Mouse (Mus musculus): ENCODE measurements around the gene Cct7. TPM values are rescaled to one million over a fixed set of nuclear protein-coding genes. Genes with fewer than 3 reads are reported as not detected.

Gene Cct7
- total and polyA plus RNA-seq, 3 experiments, result 81.3 to 294 (median 241) TPM

DNA sequence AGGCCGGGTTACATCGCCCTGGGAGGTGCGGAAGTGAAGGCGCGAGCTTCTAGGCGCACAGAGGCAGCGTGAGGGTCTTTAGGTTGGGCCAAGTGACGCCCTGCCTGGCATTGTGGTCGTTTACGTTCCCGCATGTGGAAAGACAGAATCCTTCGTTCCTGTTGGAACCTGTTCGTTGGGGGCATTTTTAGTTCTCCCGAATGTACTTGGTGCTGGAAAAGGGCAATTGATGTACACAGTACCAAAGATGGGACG lies 1.0 kb downstream of the Cct7 start:
- DNase-seq, result no peak

DNA sequence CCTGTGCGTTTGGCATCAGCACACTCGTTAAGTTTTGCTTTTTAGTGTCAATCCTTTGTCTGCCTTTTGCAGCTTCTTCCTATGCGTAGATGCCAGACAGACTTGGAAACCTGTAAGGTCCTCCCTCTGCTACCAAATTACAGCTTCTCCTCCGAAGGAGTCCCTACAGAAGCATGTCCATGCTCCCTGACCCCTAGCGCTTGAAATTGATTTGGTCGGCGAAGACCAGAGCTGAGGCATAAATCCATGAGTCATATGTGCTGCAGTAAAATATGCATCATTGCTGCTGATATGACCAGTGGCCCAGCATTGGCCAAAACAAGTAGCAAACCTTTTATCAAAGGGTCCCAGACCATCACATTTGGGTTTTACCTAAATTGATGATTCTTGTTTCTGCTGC lies 1.5 kb downstream of the Cct7 start:
- DNase-seq, result peak; percentile 70

DNA sequence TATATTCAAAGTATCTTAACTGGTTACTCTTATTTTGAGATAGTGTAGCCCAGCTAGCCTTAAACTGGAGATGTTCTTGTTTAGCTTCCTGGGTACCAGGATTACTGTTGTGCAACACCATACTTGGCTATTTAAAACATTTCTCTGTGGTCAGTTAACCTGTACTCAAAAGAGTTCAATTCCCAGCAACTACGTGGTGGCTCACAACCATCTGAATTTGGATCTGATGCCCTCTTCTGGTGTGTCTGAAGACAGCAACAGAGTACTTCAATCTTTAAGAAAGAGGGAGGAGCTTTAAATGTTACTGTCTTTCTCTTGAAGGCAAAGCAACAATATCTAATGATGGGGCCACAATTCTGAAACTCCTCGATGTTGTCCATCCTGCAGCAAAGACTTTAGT lies 8.3 kb downstream of the Cct7 start:
- DNase-seq, result no peak

DNA sequence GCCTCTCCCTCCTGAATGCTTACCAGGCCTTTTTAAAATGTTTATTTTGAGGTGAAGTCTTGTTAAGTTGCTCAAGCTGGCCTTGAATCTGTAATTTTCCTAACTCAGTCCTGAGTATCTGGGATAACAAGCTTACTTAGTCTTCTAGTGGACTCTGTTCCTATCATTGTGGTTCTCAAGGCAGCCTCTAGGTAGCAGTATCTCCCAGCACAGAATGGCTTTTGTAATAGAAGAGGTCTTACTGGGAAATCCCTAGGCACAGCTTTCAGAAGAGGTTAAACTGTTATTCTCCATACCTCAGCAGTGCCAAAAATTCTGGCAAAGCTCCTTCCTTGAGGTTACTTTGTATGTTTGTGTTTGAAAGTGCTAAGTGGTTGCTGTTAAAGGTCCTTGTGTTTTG lies 14.1 kb downstream of the Cct7 start:
- DNase-seq, result no peak

DNA sequence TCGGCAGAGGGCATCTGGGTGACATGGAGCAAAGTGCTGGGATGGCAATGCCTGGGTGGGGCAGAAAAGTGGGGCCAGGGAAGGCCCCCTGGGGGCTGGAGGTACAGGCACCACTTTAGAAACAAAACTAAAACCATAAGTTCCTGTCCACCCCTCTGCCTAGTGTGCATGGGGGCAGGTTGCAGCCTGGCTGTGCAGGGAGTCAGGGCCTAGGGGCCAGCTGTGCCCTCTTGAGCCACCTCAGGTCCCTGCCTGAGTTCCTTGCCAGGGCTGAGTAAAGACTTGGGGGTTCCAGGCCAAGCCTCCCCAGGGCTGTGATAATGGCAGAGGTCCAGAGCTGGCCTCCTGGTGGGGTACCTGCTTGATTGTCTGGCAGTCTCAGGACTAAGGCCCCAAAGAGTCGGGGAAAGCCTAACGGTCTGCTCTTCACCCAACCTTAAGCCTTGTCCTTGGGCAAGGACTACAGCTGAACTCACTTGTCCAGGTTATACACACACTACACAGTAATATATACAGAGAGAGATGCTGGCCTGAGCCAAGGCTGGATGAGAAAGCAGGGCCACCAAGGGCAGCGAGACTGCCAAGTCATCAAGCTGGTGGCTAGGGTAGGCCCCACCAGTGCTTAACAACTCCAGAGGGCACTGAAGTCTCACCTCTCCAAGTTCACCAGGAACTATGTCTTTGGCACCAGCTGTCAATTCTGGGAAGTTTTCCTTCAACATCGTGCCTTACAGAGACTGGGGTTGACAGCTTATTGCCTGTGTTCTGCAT lies 18.5 kb downstream of the Cct7 start:
- peak; percentile 78 for DNase-seq

DNA sequence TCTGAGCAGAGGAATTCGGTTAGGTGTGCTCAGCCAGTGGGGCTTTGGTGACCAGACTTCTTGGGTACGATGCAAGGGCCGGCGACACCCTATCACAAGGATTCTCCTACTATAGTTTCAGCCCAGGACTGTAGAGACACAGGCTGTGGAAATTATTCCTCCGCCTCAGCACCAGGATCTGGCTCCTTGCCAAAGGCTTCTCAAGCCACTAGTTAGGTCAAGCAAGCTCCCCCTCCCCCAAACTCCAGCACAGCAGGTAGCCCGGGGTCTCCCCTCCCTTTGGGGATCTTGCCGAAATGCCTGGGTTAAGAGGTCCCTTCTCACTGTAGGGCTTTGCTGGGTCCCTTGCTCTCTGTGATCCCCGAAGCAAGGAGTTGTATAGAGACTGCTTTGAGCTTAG lies 20.6 kb downstream of the Cct7 start:
- no peak for DNase-seq

DNA sequence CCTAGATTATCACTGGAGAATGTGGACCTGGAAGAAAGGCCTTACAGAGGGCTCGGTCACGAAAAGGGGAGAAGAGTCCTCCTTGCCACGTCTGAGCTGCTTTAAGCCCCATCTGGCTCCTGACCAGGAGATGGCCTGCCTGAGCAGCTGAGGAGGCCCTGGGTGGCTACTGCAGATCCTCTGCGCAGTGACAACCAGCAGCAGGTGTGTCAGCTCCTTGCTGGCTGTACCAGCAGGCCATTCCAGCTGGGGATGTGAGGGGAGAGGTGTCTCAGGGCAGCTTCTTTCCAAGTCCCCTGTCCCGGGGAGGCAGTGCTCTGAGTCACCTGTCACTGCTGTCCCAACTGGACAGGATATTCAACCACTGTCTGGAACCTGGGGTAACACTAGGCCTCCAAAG lies 21.2 kb downstream of the Cct7 start:
- no peak for DNase-seq

DNA sequence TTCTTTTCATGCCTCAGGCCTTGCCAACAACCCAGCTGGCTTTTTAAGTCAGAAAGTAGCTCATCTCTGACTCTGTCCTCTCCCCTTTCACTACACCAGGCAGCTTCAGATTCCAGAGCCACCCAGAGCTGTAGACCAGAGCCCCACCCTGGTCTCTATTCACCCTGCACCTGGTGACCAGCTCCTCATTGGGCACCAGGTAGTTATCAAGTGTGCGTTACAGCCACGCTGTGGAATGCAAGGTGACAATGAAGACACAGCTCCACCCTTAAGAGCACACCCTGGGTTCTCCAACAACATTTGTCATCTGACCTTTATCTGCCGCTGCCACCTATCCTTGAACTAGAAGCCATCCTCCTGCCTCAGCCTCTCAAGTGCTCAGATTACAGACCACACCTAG lies 24.3 kb downstream of the Cct7 start:
- DNase-seq, result no peak

DNA sequence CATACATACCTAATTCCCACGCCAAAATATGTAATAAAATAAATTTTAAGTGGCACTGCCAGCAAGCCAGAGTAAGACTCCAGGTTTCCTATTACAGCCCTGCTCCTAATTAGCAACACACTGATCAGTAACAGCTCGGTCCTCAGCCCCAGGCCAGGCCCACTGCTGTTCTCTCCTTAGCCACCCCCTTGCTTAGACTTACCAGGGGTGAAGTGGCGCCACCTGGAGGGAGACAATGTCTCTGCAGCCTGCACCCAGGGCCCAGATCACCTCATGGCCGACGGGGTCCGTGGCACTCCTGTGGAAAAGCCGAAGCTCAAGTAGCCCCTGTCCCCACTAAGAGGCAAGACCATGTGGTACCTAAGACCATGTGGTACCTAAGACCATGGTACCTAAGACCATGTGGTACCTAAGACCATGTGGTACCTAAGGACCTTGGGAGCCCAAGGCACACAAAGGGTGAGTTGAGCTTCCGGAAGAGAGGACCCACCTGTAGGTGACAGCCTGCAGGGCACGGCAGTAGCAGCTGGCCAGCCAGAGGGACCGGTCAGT lies 26.1 kb downstream of the Cct7 start:
- peak; percentile 30 for DNase-seq

DNA sequence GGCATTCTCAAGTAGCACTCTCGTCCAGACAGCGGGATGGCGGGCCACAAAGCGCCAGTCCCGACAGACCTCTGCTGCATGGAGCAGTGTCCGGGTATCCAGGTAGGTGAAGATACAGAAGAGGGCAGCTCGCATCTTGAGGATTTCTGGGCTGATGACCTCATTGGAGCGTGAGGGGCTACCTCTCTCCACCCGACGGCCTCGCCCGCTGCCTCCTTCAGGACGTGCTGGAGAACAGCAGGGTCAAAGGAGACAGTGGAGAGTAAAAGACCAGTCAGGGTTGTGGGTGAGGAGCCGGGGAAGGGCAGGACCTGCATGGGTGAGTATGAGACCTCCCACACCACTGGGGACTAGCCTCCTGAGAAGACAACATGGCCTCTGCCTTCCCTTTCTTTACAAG lies 27.1 kb downstream of the Cct7 start:
- no peak for DNase-seq

DNA sequence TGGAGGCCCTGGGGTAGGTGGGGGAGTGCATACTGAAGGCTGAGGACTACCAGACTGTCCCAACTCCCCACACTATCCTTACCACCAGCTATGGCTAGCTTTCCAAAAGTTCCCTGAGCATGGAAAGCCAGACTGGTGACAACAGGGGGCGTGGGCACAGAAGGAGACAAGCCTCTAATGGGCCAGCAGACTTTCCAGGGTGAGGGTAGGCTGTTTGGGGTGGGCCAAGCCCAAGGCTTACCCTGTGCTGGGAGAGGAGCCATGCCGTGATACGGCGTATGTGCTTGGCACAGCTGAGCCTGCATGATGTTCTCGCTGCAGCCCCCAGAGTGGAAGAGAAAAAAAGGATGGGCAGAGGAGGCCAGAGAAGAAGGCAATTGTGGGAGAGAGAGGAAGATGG lies 28.7 kb downstream of the Cct7 start:
- DNase-seq, result no peak

DNA sequence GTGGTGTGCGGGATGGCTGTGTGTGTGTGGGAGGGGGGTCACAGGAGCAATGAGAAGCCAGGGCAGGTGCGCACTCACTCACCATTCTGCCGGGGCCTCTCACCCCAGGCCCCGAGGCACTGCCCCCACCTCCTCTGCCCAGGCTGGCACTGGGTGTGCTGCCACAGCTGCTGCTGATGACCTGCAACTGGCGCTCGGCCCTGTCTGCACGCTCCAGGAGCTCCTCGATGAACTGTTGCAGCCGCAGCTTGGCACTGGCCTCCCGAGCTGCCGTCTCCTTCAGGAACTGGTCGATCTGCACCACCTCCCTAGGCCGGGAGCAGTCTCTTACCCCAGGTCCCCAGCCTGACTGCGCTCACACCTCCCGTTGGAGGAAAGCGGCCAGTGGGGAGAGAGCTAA lies 29.4 kb downstream of the Cct7 start:
- DNase-seq, result no peak

DNA sequence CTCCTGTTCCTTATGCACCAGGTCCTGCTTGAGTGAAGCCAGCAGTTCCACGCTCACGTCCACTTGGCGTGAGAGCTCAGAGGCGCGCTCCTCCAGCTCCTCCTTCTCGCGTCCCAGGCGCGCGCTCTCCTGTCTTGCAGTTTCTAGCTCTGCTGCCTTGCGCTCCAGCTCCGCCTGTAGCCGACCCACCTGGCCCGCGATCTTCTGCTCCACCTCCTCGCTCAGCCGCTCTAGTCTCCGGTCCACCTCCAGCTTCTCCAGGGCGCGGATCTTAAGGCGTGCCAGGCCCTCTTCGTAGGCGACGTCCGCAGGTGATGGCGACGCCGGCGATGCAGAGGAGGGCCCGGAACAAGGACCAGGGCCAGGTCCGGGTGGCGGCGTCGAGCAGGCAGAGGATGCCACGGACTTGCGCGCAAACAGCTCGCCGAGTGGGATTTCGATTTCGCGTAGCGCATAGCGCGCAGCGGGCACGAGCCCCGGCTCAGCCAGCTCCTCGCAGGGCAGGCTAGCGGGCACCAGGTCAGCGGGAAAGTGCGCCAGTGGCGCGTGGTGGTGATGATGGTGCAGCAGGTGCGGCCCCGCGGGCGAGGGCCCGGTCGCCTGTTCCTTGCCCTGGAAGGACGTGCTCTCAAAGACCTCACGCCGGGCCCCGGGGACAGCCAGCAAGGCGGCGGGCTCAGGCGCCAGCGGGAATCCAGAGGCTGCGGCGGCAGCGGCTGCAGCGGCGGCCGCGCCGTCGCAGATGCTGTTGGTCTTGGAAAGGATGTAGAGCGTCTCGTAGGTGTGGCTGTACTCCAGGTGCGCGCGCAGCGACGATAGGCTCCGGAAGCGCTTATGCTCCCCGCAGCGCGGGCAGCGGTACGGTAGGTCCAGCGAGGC lies 32.8 kb downstream of the Cct7 start:
- no peak for DNase-seq

DNA sequence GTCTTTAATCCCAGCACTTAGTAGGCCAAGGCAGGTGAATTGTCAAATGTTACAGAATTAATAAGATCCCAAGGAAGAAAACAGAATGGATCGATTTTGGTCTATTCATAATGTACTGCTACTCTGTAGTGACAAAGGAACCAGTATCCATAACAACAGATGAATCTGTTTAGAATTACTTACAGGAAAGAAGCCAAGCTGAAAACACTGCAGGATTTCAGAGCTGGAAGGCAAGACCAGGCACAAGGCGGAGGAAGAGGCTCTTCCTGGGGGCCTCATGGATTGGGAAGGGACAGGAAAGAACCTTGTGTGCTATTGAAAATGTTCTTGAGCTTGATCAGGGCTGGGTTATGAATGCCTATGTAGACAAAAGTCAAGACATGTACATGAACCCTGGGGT lies 34.4 kb downstream of the Cct7 start:
- DNase-seq, result no peak

DNA sequence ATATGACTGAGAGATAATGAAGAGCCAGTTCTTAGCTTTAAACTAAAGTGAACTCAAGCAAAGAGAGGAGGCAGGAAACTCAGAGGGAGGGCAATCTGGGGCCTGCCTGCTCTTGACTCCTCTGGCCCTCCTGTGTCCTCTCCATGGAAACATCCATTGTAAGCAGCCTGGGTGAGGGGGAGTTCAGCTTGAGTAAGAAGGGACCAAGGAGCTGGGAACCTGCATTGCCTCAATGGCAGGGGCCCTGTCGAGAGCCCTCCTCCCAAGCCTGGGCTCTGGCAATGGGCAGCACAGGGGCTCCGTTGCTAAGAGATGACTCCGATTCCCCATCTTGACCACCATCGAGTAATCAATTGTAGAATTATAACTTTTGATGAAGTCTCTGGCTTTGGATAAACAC lies 37.2 kb downstream of the Cct7 start:
- DNase-seq, result no peak

DNA sequence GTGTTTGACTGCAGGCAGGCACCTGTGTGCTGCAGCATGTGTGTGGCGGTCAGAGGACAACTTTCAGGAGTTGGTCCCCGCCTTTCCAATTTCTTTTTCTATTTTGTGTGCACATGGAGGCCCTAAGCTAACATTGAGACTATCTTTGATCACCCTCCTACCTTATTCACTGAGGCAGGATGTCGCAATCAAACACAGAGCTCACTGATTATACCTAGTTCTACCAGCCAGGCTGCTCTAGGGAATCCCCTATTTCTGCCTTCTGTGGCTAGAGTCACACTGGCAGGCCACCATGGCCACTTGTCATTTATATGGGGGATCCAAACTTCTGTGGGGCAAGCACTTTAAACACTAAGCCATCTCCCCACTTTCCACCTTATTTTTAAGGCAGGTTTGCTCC lies 38.4 kb downstream of the Cct7 start:
- no peak for DNase-seq

DNA sequence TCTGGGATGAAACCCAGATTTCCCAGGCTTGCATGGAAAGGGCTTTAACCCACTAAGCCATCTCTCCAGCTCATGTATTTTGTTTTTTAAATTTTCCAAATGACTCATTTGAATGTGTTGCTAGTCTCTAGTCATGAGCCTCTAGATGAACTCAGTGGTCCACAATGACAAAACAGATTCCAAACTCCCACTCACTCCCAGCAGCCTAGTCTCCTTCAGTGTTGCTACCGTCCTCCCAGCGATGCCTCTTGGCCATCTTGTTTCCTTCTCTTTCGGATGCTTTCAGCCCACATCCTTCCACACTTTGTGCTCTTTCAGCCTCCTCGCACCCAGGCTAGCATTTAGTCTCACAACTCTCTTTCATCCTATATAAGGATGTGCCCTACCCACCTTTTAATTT lies 38.9 kb downstream of the Cct7 start:
- DNase-seq, result no peak

DNA sequence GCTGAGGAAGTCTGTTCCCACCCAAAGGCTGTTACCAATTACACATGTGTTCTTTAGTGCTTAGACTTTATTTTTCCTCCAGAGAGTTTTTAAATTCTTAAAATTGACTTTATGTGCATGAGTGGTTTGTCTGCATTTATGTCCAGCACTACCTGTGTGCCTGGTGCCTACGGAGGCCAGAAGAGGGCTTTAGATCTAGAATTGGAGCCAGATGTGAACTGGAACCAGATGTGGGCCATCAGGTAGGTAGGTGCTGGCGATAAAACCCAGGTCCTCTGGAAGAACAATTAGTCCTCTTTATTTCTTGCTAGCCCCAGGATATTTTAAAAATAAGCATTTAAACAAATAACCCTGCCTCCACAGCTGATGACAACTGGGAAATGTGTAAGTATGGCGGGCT lies 40.3 kb downstream of the Cct7 start:
- DNase-seq, result no peak

DNA sequence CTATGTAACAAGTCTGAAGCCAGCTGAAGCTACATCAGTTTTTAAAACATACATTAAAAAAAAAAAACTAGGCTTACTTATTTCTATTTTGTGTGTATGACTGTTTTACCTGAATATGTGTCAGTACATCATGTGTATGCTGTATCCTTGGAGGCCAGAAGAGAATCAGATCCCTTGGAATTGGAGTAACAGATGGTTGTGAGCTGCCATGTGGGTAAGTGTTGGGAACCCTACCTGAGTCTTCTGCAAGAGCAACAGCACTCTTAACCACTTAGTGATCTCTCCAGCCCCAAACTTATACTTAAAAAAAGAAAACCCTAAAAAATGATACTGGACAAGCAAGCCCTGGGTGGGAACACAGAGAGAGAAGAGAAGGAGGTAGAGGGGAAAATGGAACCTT lies 45.7 kb downstream of the Cct7 start:
- DNase-seq, result no peak

DNA sequence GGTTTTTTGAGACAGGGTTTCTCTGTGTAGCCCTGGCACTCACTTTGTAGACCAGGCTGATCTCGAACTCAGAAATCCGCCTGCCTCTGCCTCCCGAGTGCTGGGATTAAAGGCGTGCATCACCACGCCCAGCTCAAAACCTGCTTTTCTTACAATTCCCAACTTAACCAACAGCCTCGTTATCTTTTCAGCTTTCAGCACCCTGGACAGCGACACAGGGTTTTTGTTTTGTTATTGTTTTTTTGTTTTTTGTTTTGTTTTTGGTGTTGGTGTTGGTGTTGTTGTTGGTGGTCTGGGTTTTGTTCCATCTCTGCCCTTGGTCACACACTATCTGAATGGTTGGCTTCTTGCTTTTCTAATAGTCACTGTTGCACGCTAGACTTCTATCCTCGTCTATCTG lies 46.8 kb downstream of the Cct7 start:
- no peak for DNase-seq

DNA sequence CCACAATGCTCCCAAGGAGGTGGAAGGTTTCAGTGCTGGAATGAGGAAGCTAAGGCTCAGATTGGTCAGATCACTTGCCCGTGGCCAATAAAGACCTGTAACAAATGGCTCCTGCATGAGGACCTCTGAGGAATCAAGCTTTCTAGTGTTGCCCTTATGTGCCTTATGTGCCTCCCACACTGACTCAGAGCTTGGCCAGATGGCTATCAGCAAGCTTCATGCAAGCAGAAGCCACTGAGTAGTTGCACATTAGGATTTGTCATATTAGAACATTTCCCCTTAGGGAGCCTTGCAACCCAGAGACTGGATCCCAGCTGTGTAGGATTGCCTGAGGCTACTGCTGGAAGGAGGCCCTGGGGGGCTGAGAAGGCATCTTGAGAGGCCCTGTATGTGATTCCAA lies 49.1 kb downstream of the Cct7 start:
- DNase-seq, result no peak

DNA sequence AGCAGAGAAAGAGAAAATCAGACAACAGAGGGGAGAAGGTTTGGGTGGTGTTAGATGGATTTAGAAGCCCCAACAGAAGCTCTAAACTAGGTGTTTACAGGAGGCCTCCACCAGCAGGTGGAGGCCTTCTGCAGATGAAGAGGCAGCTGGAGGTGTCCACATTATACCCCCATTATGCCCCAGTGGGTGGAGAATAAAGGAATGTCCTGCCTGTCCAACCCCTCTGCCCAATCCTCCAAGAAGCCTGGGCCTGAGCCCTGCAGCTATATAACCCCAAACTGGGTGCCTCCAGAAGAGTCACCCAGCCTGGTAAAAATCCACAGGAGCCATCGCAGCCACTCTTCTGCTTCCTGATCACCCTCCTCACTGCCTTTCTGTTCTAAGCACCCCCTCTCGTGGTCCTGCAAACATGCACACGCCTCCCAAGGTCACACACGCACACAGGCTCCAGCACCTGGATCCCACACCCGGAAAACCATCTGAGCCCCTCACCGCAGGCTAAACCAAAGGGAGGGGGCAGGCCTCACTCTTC lies 50.3 kb downstream of the Cct7 start:
- no peak for DNase-seq

Measured in adrenal gland, adult 2 months (tissue).